Mouse (Mus musculus) lung, adult 18-20 months (tissue): ENCODE measurements around the gene Olfr976.
"Not testable (repeated sequence)": the region's sequence is repeated elsewhere in the genome, so short reads cannot be mapped to it uniquely, and the experiment has no call there.

ENCODE experiments used
- DNase-seq, 2 experiments: peaks; one replicate each; pipeline ENCODE4 v3.0.0; 2022; ENCODE audit warnings: mixed read lengths in 2 of 2

Olfr976 gene

GRCm38 (mm10) chr9:39961033-39961432, at the start of gene Olfr976:
Gene Olfr976 (minus strand): TSS chr9:39961133.
- DNase-seq, result not testable (repeated sequence)

GRCm38 (mm10) chr9:40009482-40009881, 48.5 kb upstream of the Olfr976 start, which contains the start of gene Olfr980:
Gene Olfr980 (minus strand): TSS chr9:40009582.
- DNase-seq, result no peak

GRCm38 (mm10) chr9:40003365-40003764, 42.4 kb upstream of the Olfr976 start, which contains the start of gene Olfr979:
Gene Olfr979 (minus strand): TSS chr9:40003465.
- DNase-seq, result no peak

- no peak for DNase-seq
These were observed 30.9 kb upstream of the Olfr976 start, which contains the start of gene Olfr978 for GRCm38 (mm10) chr9:39991813-39992212. Gene Olfr978 (plus strand): TSS chr9:39992113.

- DNase-seq, result not testable (repeated sequence)
These were observed 15.7 kb upstream of the Olfr976 start for GRCm38 (mm10) chr9:39976581-39977145.

GRCm38 (mm10) chr9:39951946-39952345, 9.0 kb downstream of the Olfr976 start, which contains the start of gene Olfr975:
Gene Olfr975 (minus strand): TSS chr9:39952046.
- DNase-seq, result no peak

GRCm38 (mm10) chr9:39937201-39937600, 23.7 kb downstream of the Olfr976 start, which contains the start of gene Olfr974:
Gene Olfr974 (plus strand): TSS chr9:39937501.
- DNase-seq, result no peak

- not testable (repeated sequence) for DNase-seq
These were observed 32.1 kb downstream of the Olfr976 start for GRCm38 (mm10) chr9:39928837-39929236.

- DNase-seq, result not testable (repeated sequence)
These were observed 32.7 kb downstream of the Olfr976 start for GRCm38 (mm10) chr9:39927975-39928836.

- DNase-seq, result no peak
These were observed 51.0 kb downstream of the Olfr976 start for GRCm38 (mm10) chr9:39909939-39910338.

- DNase-seq, result no peak
These were observed 53.9 kb downstream of the Olfr976 start, which contains the start of gene Olfr229 for GRCm38 (mm10) chr9:39907036-39907435. Gene Olfr229 (plus strand): TSS chr9:39907336.

GRCm38 (mm10) chr9:39905106-39905505, 55.8 kb downstream of the Olfr976 start:
- peak in 1 of 2 experiments; percentile 0 for DNase-seq
